Mouse (Mus musculus) ES-E14 (cell line): Measurements from ENCODE around the gene Pard3. TPM values are rescaled to one million over a fixed set of nuclear protein-coding genes. Genes with fewer than 3 reads are reported as not detected.

Experiments used
- DNase-seq: peaks from one replicate; pipeline ENCODE4 v3.0.0-alpha.2; 2013; ENCODE audit warnings: low read depth, low spot score
- H3K27ac ChIP-seq: 2 replicates; pipeline ENCODE4 v1.5.1; 2012; ENCODE audit warnings: low read depth, mild to moderate bottlenecking, low read length, moderate library complexity, mixed read lengths; ENCODE audit not compliant: poor library complexity, insufficient read depth, severe bottlenecking
- H3K36me3 ChIP-seq: 2 replicates; pipeline ENCODE4 v1.6.1; 2012; ENCODE audit warnings: mild to moderate bottlenecking, low read length, moderate library complexity, mixed read lengths; ENCODE audit not compliant: control insufficient read depth, poor library complexity, insufficient read depth, severe bottlenecking
- H3K4me1 ChIP-seq, 2 experiments: fragments of 150-350 bp in 1 of 2; sonication (generic) in 1 of 2; 2 replicates each; pipeline ENCODE4 v1.6.1; 2012; ENCODE audit warnings: low read length in 2 of 2, mild to moderate bottlenecking in 1 of 2, mixed read lengths in 1 of 2; ENCODE audit not compliant: control insufficient read depth in 2 of 2, insufficient read depth in 2 of 2, poor library complexity in 1 of 2
- H3K4me3 ChIP-seq, 2 experiments: fragments of 150-350 bp in 1 of 2; sonication (generic) in 1 of 2; 2 replicates each; pipeline ENCODE4 v1.5.1; 2012; ENCODE audit warnings: low read length in 2 of 2, low read depth in 1 of 2, mild to moderate bottlenecking in 1 of 2, mixed read lengths in 1 of 2; ENCODE audit not compliant: insufficient read depth in 1 of 2, poor library complexity in 1 of 2, severe bottlenecking in 1 of 2
- H3K9ac ChIP-seq: 2 replicates; pipeline ENCODE4 v1.6.1; 2012; ENCODE audit warnings: low read depth, mild to moderate bottlenecking, low read length, mixed read lengths; ENCODE audit not compliant: poor library complexity, insufficient read depth, severe bottlenecking
- H3K9me3 ChIP-seq: fragments of 150-350 bp; sonication (generic); 2 replicates; pipeline ENCODE4 v1.6.1; 2012; ENCODE audit warnings: low read depth, mild to moderate bottlenecking, low read length; ENCODE audit not compliant: control insufficient read depth, insufficient read depth
- CHD2 ChIP-seq: IDR thresholded peaks from 2 replicates; pipeline ENCODE4 v1.6.1; 2014; ENCODE audit warnings: mild to moderate bottlenecking, low read depth, low read length, inconsistent platforms
- HCFC1 ChIP-seq: IDR thresholded peaks from 2 replicates; pipeline ENCODE4 v1.6.1; 2012; ENCODE audit warnings: low read length, inconsistent platforms, borderline replicate concordance; ENCODE audit not compliant: insufficient read depth
- MAFK ChIP-seq: IDR thresholded peaks from 2 replicates; pipeline ENCODE4 v1.6.1; 2014; ENCODE audit warnings: mild to moderate bottlenecking, low read depth, low read length, inconsistent platforms; ENCODE audit not compliant: insufficient read depth
- ZC3H11A ChIP-seq: IDR thresholded peaks from 2 replicates; pipeline ENCODE4 v1.6.1; 2012; ENCODE audit warnings: low read depth, mild to moderate bottlenecking, inconsistent platforms, low read length, borderline replicate concordance
- ZNF384 ChIP-seq: IDR thresholded peaks from 2 replicates; pipeline ENCODE4 v1.6.1; 2012; ENCODE audit warnings: low read depth, low read length, inconsistent platforms
- in situ Hi-C, 2 experiments: fragments of 600-800 bp; cut with MboI; formaldehyde crosslinking; loops; one replicate each; pipeline ENCODE4 v1.15.1; 2025; ENCODE audit warnings: low sequenced_read_pairs in 2 of 2, inconsistent platforms in 1 of 2; ENCODE audit not compliant: unreplicated experiment in 2 of 2
- total RNA-seq: library from RNA; depleted of rRNA; stranded (reverse); fragments of 300-350 nt; gene quantifications from 2 replicates; pipeline ENCODE4 v1.2.3, GENCODE M21; 2012

Gene Pard3
- total RNA-seq, 1 experiment = 30.2 TPM

- Histone ChIP-seq H3K4me1 (no peaks in the 10 kb centered on the region), H3K27ac (no peak overlapping the region), H3K4me3 (no peak overlapping the region), H3K9me3 (no peaks in the 10 kb centered on the region), H3K9ac (no peak overlapping the region), H3K36me3 (peaks cover 2% of the 10 kb centered on the region; the same call in 1 of the 2 replicates)
- no peak for DNase-seq
- in situ Hi-C loops = no loop called here
- TF ChIP-seq MAFK (no peak), ZNF384 (no peak), HCFC1 (no peak), ZC3H11A (no peak), CHD2 (no peak)
These were observed 315.5 kb downstream of the Pard3 start for GRCm38 (mm10) chr8:127378994-127379858.

- H3K9me3 ChIP-seq = no peaks in the 10 kb centered on the region
- TF ChIP-seq HCFC1 = no peak
- TF ChIP-seq CHD2 = no peak
- TF ChIP-seq ZC3H11A = no peak
- TF ChIP-seq MAFK = no peak
- TF ChIP-seq ZNF384 = no peak
- no peak overlapping the region for H3K4me3 ChIP-seq
- no peak for DNase-seq
- H3K4me1 ChIP-seq = no peaks in the 10 kb centered on the region
- H3K9ac ChIP-seq = no peak overlapping the region
- H3K36me3 ChIP-seq = peaks cover 2% of the 10 kb centered on the region; the same call in 1 of the 2 replicates
- H3K27ac ChIP-seq = no peak overlapping the region
- in situ Hi-C loops = no loop called here
These were observed 317.6 kb downstream of the Pard3 start for GRCm38 (mm10) chr8:127381259-127381658.

- TF ChIP-seq MAFK = no peak
- TF ChIP-seq ZNF384 = no peak
- no peak for TF ChIP-seq CHD2
- no peak for TF ChIP-seq HCFC1
- no peak for TF ChIP-seq ZC3H11A
- Histone ChIP-seq H3K4me3 (no peak overlapping the region), H3K9ac (no peak overlapping the region), H3K4me1 (no peaks in the 10 kb centered on the region), H3K9me3 (no peaks in the 10 kb centered on the region), H3K27ac (no peak overlapping the region), H3K36me3 (peaks cover 2% of the 10 kb centered on the region)
- in situ Hi-C loops = no loop called here
- DNase-seq = no peak
These were observed 329.0 kb downstream of the Pard3 start for GRCm38 (mm10) chr8:127392700-127393099.

DNA sequence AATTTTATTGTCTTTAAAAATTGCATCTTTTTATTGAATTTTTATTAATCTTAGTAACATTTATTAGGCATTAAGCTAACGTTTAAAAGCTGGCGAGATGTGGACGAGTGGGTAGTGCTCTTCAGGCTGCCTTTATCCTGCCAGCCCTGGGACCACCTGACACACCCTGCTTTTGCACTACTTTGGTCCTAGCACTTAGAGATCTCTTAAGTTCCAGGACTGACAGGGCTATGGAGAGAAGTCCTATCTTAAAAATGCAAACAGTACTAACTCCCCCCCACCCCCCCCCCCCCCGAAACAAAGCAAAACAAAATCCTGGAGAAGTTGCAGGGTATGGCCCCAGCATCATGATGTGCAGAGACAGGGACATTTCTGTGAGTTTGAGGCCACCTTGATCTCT is 331.8 kb downstream of the Pard3 start:
- in situ Hi-C loops = no loop called here
- no peak overlapping the region for H3K4me3 ChIP-seq
- no peak for DNase-seq
- no peaks in the 10 kb centered on the region for H3K4me1 ChIP-seq
- H3K9ac ChIP-seq = no peak overlapping the region
- peaks cover 2% of the 10 kb centered on the region; the same call in 1 of the 2 replicates for H3K36me3 ChIP-seq
- no peak overlapping the region for H3K27ac ChIP-seq
- no peak for TF ChIP-seq HCFC1
- no peak for TF ChIP-seq MAFK
- no peak for TF ChIP-seq CHD2
- TF ChIP-seq ZC3H11A = no peak
- TF ChIP-seq ZNF384 = no peak
- no peaks in the 10 kb centered on the region for H3K9me3 ChIP-seq

DNA sequence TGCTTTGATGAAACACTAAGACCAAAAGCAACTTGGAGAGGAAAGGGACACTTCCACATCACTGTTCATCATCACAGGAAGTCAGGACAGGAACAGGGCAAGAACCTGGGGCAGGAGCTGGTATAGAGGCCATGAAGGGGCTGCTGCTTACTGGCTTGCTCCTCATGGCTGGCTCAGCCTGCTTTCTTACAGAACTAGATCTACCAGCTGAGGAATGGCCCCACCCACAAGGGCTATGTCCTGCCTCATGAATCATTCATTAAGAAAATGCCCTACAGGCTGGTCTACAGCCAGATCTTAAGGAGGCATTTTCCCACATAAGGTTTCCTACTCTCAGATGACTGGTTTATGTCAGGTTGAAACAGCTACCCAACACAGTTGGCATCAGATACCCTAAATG is 342.1 kb downstream of the Pard3 start:
- no peak for DNase-seq
- no peak overlapping the region for H3K9ac ChIP-seq
- TF ChIP-seq ZNF384 (no peak), CHD2 (no peak), HCFC1 (no peak), ZC3H11A (no peak), MAFK (no peak)
- no peaks in the 10 kb centered on the region for H3K9me3 ChIP-seq
- H3K36me3 ChIP-seq = no peaks in the 10 kb centered on the region
- in situ Hi-C loops = no loop called here
- no peak overlapping the region for H3K27ac ChIP-seq
- H3K4me1 ChIP-seq = peaks cover 0 to 3% of the 10 kb centered on the region in 2 experiments; a peak in 1 of 4 replicates
- H3K4me3 ChIP-seq = no peak overlapping the region
